Mouse (Mus musculus) neural tube, embryonic 14.5 days (tissue): Measurements from ENCODE around the gene Hnrnpk. TPM values are rescaled to one million over a fixed set of nuclear protein-coding genes. Genes with fewer than 3 reads are reported as not detected.
"Not testable (repeated sequence)": the region's sequence is repeated elsewhere in the genome, so short reads cannot be mapped to it uniquely, and the experiment has no call there.

ENCODE experiments used
- ATAC-seq: fragments of 200-750 bp; cut with Nextera tagmentation; 2 replicates; pipeline ENCODE4 v1.8.0; 2017; ENCODE audit warnings: low read depth, mild to moderate bottlenecking, moderate TSS enrichment, moderate library complexity
- H3K27ac ChIP-seq: fragments of 300-500 bp; sonication (generic); 2 replicates; pipeline ENCODE4 v1.5.1; 2014; ENCODE audit warnings: low read depth, mild to moderate bottlenecking, control low read depth, low read length, moderate library complexity, mixed read lengths
- H3K27me3 ChIP-seq: fragments of 300-500 bp; sonication (generic); 2 replicates; pipeline ENCODE4 v1.6.1; 2014; ENCODE audit warnings: low read length; ENCODE audit not compliant: control insufficient read depth, insufficient read depth
- H3K36me3 ChIP-seq: fragments of 300-500 bp; sonication (generic); 2 replicates; pipeline ENCODE4 v1.6.1; 2014; ENCODE audit warnings: low read length, mixed read lengths; ENCODE audit not compliant: control insufficient read depth, insufficient read depth
- H3K4me1 ChIP-seq: fragments of 300-500 bp; sonication (generic); 2 replicates; pipeline ENCODE4 v1.6.1; 2014; ENCODE audit warnings: low read length; ENCODE audit not compliant: control insufficient read depth, insufficient read depth
- H3K4me2 ChIP-seq: fragments of 300-500 bp; sonication (generic); 2 replicates; pipeline ENCODE4 v1.6.1; 2014; ENCODE audit warnings: mild to moderate bottlenecking, low read depth, low read length, control low read depth
- H3K4me3 ChIP-seq: fragments of 300-500 bp; sonication (generic); 2 replicates; pipeline ENCODE4 v1.5.1; 2014; ENCODE audit warnings: low read depth, low read length, control low read depth, mixed read lengths
- H3K9ac ChIP-seq: fragments of 300-500 bp; sonication (generic); replicated peaks from 2 replicates; pipeline ENCODE4 v1.6.1; 2014; ENCODE audit warnings: low read depth, mild to moderate bottlenecking, control low read depth, low read length, mixed read lengths
- H3K9me3 ChIP-seq: fragments of 300-500 bp; sonication (generic); 2 replicates; pipeline ENCODE4 v1.6.1; 2016; ENCODE audit warnings: low read length; ENCODE audit not compliant: control insufficient read depth
- WGBS: fragments of 180-500 bp; shearing (Covaris S2); extraction: QIAGEN DNeasy Blood & Tissue Kit; methylation state at CpG from one replicate; pipeline ENCODE4 v1.1.7; 2014; 5-methylcytosine and 5-hydroxymethylcytosine counted together
- polyA plus RNA-seq: library from polyadenylated mRNA; unstranded; fragments of >200 nt; fragmentation: Nextera tagmentation; extraction: Ambion mirVana; gene quantifications from 2 replicates; pipeline ENCODE4 v1.2.1, GENCODE M21; 2014

Gene Hnrnpk
- polyA plus RNA-seq, 1 experiment from 2014 or later: 1,230 TPM

DNA sequence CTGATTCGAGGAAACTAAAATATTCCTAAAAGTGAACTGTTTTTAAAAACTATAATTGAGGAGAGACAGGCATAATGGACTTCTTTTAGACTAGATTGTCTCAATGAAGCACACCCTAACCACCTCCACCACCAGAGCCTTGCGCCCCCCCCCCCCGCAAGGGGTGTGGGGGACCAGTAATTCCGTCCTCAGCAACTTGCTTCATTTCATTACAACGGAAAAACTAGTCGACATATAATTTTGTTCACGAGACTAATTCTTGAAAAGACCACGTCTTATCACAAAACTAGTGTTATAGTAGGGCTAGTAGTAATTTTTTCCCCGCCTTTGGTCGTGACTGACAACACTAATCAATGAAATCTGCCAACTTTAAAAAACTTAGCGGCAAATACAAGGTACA is 2.6 kb downstream of the Hnrnpk start:
- no peak overlapping the region for H3K27ac ChIP-seq

DNA sequence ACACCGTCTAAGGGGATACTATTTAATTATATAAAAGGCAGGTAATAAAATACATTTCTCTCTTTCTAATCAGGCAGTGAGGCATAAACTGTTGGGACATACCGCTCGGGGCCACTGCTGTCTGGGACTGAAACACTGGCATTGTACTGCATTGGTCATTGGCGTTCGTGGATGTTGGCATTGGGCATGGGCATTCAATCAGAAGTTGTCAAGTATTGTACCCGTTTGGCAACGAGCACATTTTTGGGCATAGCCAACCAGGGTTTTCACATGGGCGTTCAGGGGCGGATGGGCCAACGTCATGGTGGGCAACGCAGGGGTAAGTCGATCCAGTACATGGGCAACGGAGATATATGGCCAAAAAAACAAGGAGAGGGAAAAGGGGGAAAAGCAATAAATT is 5.5 kb downstream of the Hnrnpk start:
- Histone ChIP-seq H3K4me1 (peaks cover 11% of the 10 kb centered on the region), H3K4me2 (no peak overlapping the region), H3K36me3 (peaks cover 60% of the 10 kb centered on the region), H3K9ac (no peak overlapping the region), H3K4me3 (no peak overlapping the region), H3K27me3 (no peaks in the 10 kb centered on the region), H3K27ac (no peak overlapping the region), H3K9me3 (no peaks in the 10 kb centered on the region)
- ATAC-seq: no peak
- WGBS: 70% methylated on average over 13 of the region's 13 CpGs

More for the DNA sequence above, 2.6 kb downstream of the Hnrnpk start:
- Histone ChIP-seq H3K27me3 (no peaks in the 10 kb centered on the region), H3K36me3 (peaks cover 37% of the 10 kb centered on the region), H3K4me2 (peak overlapping the region; percentile 95), H3K4me3 (peak overlapping the region; percentile 100), H3K9me3 (no peaks in the 10 kb centered on the region), H3K9ac (peak overlapping the region; percentile 100), H3K4me1 (peaks cover 11% of the 10 kb centered on the region)
- 0% methylated on average over 11 of the region's 11 CpGs for WGBS
- no peak for ATAC-seq

GRCm38 (mm10) chr13:58394392-58394791 is 8.8 kb downstream of the Hnrnpk start:
- not testable (repeated sequence) for H3K9ac ChIP-seq, H3K9me3 ChIP-seq, H3K4me1 ChIP-seq, H3K27ac ChIP-seq, ATAC-seq, H3K27me3 ChIP-seq, H3K4me2 ChIP-seq, H3K4me3 ChIP-seq
- WGBS: 91% methylated on average over 11 of the region's 11 CpGs
- H3K36me3 ChIP-seq: peaks cover 68% of the 10 kb centered on the region

DNA sequence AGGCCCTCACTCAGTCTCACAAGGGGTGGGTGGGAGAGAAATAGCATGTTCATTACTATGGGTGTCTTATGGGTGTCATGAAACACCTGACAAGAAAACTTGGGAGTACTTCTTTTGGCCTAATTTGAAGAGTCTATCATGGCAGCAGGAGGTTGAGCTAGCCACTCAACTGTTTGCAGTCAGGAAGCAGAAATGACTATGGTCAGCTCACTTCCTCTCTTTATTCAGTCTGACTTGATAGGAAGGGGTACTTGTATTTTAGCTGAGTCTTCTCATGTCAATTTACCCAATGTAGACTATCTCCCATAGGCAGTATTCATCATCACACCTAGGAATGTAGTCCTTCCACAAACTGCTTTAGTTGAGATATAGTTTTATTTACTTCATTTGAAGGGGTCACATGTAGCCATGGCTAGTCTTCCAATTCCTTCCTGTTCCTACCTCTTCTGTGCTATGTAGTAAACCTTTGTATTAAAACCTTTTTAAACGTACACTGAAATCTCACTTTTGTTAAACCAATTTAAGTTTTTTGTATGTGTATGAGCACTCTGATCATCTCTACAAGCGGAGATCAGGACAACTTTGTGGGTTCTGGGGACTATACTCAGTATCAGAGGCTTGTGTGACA is 13.7 kb downstream of the Hnrnpk start:
- H3K9ac ChIP-seq: no peak overlapping the region
- no peaks in the 10 kb centered on the region for H3K4me1 ChIP-seq
- H3K9me3 ChIP-seq: no peaks in the 10 kb centered on the region
- ATAC-seq: no peak
- 79% methylated on average over 2 of the region's 2 CpGs for WGBS
- H3K4me2 ChIP-seq: no peak overlapping the region
- no peak overlapping the region for H3K27ac ChIP-seq
- no peak overlapping the region for H3K4me3 ChIP-seq
- no peaks in the 10 kb centered on the region for H3K27me3 ChIP-seq
- H3K36me3 ChIP-seq: peaks cover 24% of the 10 kb centered on the region

- H3K27me3 ChIP-seq: no peaks in the 10 kb centered on the region
- 0 out of 2 replicates have a peak, but pooled peaks cover 4% of the 10 kb centered on the region for H3K4me1 ChIP-seq
- WGBS: 57% methylated on average over 3 of the region's 3 CpGs
- no peaks in the 10 kb centered on the region for H3K9me3 ChIP-seq
- no peak overlapping the region for H3K4me3 ChIP-seq
- H3K27ac ChIP-seq: no peak overlapping the region
- H3K36me3 ChIP-seq: peaks cover 14% of the 10 kb centered on the region
- ATAC-seq: no peak
- no peak overlapping the region for H3K4me2 ChIP-seq
- no peak overlapping the region for H3K9ac ChIP-seq
Observed at GRCm38 (mm10) chr13:58388379-58388778, 14.8 kb downstream of the Hnrnpk start.

DNA sequence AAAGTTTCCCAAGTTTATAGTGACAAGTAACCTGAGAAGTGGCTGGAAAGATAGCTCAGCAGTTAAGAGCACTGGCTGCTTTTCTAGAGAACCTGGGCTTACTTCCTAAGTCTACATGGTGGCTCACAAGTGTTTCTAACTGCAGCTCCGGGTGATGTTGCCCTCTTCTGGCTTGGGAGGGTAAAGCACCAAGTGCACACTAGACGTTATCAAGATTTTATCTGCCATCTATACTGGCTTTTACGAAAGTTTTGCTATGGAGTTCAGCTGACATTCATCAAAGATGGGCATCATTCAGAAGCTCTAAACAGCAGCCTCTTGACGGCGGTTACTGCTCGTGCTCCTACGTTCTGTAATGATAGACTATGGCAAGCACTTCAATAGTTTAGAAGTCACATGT is 15.2 kb downstream of the Hnrnpk start:
- Histone ChIP-seq H3K27me3 (no peaks in the 10 kb centered on the region), H3K4me3 (no peak overlapping the region), H3K4me1 (0 out of 2 replicates have a peak, but pooled peaks cover 4% of the 10 kb centered on the region), H3K9me3 (no peaks in the 10 kb centered on the region), H3K9ac (no peak overlapping the region), H3K4me2 (no peak overlapping the region), H3K36me3 (peaks cover 14% of the 10 kb centered on the region), H3K27ac (no peak overlapping the region)
- no peak for ATAC-seq
- 13% methylated on average over 7 of the region's 7 CpGs for whole genome bisulfite sequencing

DNA sequence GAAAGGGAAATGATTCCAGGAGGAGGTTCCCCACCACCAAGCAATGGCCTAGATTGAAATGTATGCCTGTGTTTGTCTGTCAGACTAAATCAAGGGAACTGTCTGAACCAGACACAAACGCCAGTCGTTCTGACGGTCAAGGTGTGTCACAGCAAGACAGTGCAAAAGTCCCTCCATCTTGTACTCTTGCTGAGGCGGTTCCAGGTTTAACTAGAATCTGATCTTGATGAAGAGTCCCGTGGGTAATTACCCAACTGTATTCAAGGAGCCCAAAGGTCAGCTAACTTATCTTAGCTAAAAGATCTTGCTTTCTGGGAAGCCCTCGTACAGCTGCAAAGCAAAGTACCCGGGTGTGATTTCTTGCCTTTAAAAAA is 17.6 kb downstream of the Hnrnpk start:
- H3K4me1 ChIP-seq: 0 out of 2 replicates have a peak, but pooled peaks cover 4% of the 10 kb centered on the region
- peak overlapping the region; percentile 78; the same call in 1 of the 2 replicates for H3K9ac ChIP-seq
- H3K27ac ChIP-seq: no peak overlapping the region
- H3K4me2 ChIP-seq: peak overlapping the region; percentile 91
- peak overlapping the region; percentile 73 for H3K4me3 ChIP-seq
- 0 out of 2 replicates have a peak, but pooled peaks have one; percentile 2 for ATAC-seq
- peaks cover 17% of the 10 kb centered on the region for H3K36me3 ChIP-seq
- 88% methylated on average over 7 of the region's 7 CpGs for WGBS
- no peaks in the 10 kb centered on the region; the same call in 1 of the 2 replicates for H3K9me3 ChIP-seq
- H3K27me3 ChIP-seq: no peaks in the 10 kb centered on the region

DNA sequence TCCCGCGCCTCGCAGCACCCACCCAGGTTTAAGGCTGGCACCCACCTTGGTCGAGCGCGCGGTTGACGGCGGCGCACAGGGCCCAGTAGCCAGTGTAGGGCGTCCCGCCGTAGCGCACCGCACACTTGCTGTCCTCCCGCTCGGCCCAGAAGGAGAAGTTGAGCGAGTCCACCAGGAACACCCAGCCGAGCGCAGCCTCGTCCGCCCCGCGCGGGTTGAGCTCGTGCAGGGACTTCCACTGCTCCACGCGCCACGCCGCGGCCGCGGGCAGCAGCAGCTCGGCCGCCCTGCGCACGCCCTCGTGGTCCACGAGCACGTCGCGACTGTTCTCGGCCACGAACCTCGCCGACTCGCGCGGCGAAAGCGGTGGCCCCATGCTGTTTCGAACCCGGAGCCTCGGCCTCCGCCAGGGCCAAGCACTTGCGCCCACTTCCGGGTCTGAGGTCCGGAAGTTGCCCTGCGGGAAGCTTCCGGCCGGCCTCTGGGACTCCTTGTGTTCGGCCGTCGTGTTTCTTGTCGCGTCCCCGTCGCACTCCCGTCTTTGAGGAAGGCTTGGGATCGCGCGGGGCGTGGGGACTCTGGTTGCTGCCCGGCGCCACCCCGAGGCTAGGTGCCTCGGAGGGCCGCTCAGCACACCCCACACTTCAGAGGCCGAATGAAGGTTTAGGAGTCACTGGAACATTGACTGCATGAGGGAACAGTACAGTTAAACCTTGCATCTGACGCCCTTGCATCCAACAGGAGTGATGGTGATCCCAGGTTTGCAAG is 18.2 kb downstream of the Hnrnpk start, which contains the start of gene 2210016F16Rik:
TSS of gene 2210016F16Rik (minus strand) at position 447 of the 768 bp plus-strand sequence.
- peak; percentile 73 for ATAC-seq
- Histone ChIP-seq H3K9me3 (no peaks in the 10 kb centered on the region; the same call in 1 of the 2 replicates), H3K36me3 (peaks cover 16% of the 10 kb centered on the region), H3K4me1 (0 out of 2 replicates have a peak, but pooled peaks cover 4% of the 10 kb centered on the region), H3K27ac (no peak within 1 kb of the TSS), H3K4me2 (peak within 1 kb of the TSS; percentile 91), H3K27me3 (no peaks in the 10 kb centered on the region), H3K9ac (peak within 1 kb of the TSS; percentile 78), H3K4me3 (peak within 1 kb of the TSS; percentile 73)
- WGBS: 4% methylated on average over 80 of the region's 80 CpGs

- Histone ChIP-seq H3K4me3 (peak overlapping the region; percentile 73), H3K36me3 (peaks cover 16% of the 10 kb centered on the region), H3K27me3 (no peaks in the 10 kb centered on the region), H3K4me2 (peak overlapping the region; percentile 91), H3K4me1 (0 out of 2 replicates have a peak, but pooled peaks cover 4% of the 10 kb centered on the region), H3K9me3 (no peaks in the 10 kb centered on the region; the same call in 1 of the 2 replicates), H3K27ac (no peak overlapping the region), H3K9ac (peak overlapping the region; percentile 78)
- ATAC-seq: peak; percentile 35; the same call in 1 of the 2 replicates
- WGBS: 55% methylated on average over 11 of the region's 11 CpGs
Observed at GRCm38 (mm10) chr13:58384371-58384770, 18.8 kb downstream of the Hnrnpk start.
